ENCODE assay signal across 23 mouse cellular contexts in the genomic region with DNA sequence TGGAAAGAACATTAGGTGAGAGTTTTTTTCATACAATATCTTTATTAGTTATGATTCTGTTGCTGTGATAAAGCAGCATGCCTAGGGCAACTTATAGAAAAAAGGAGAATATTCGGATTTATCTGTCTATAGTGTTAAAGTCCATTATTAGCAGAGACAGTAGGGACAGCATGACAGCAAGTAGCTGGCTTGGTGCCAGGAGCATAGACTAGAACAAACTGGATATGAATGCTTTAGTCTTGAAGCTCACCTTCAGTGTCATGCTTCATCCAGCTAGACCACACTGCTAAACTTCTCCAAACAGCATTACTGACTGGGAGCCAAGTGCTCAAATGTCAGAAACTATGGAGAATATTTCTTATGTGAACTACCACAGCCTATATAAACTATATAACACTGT.
DNase-seq lines count a peak whose midpoint lies in the region; ATAC-seq lines count a peak whose summit lies in the region.
"Had no signal": no experiment of that assay in that cellular context is flagged by ENCODE, and none has a peak within 500 bp of the region (broad histone marks: within the 10 kb centered on the region; RNA-seq: fewer than 3 reads in every experiment).

No protein-coding gene starts in this region.

- peak; percentile 48 to 49 for DNase-seq in cerebellum, adult 18-20 months
- peak; percentile 61 for DNase-seq in left cerebral cortex, postnatal 4 days
- DNase-seq in left cerebral cortex, adult 11 months (ENCODE audit: low spot score): no peak
- DNase-seq in cerebellum, adult 8-10 months: peak; percentile 27
- DNase-seq in cerebellum, postnatal 25 days: peak; percentile 47 to 77
- no peak for DNase-seq in urinary bladder, postnatal 25 days (ENCODE audit: low spot score)
- DNase-seq in heart, postnatal 14 days: no peak
- DNase-seq: adrenal gland, postnatal 36 days; gastrocnemius, adult 2 months; gastrocnemius, postnatal 36 days; heart, adult 18-20 months; liver, embryonic 13.5 days; lung, adult 18-20 months; lung, postnatal 4 days; right cerebral cortex, postnatal 25 days; spleen, adult 18-20 months; thymus, postnatal 14 days had no signal

- intact Hi-C loops in left cerebral cortex, postnatal 4 days (cut with DNase I): no loop called here
- intact Hi-C loops in heart, postnatal 14 days (cut with DNase I): no loop called here

- ATAC-seq in cerebellum, adult (ENCODE audit: insufficient number of reproducible peaks, low FRiP score, low TSS enrichment): no peak
- ATAC-seq: CD4-positive, CD25-positive, alpha-beta regulatory T cell, adult 4 months; forebrain, embryonic 16.5 days; hindbrain, embryonic 16.5 days; intestine, embryonic 16.5 days; lung, postnatal 0 days had no signal

Comparison
In these comparisons a context has a peak if more than half of its experiments do, and no peak if none do; other contexts are left out.
1. DNase-seq: peak in cerebellum, adult 18-20 months (2 of 2), left cerebral cortex, postnatal 4 days (single experiment), cerebellum, adult 8-10 months (single experiment) and cerebellum, postnatal 25 days (2 of 2); none in left cerebral cortex, adult 11 months (single experiment), urinary bladder, postnatal 25 days (single experiment) and heart, postnatal 14 days (0 of 2).